Mouse (Mus musculus) left cerebral cortex, adult 9 months (tissue): ENCODE measurements around the gene Chd5.

Experiments
- DNase-seq, 2 experiments: peaks; one replicate each; pipeline ENCODE4 v3.0.0; 2022; ENCODE audit warnings: low spot score in 2 of 2

The Chd5 gene

GRCm38 (mm10) chr4:152434836-152435235 is 96.4 kb downstream of the Chd5 start:
- DNase-seq, result peak; percentile 61 to 91

GRCm38 (mm10) chr4:152435255-152435654 is 96.8 kb downstream of the Chd5 start:
- peak in 1 of 2 experiments; percentile 80 for DNase-seq
